16 mouse cellular contexts compared by ENCODE assay signal in genomic region chr2:35510920-35511319, GRCm38 (mm10). TPM values are rescaled to one million over a fixed set of nuclear protein-coding genes. Genes with fewer than 3 reads are reported as not detected.
DNase-seq lines count a peak whose midpoint lies in the region; ATAC-seq and TF ChIP-seq lines count a peak whose summit lies in the region.
"Had no signal": no experiment of that assay in that cellular context is flagged by ENCODE, and none has a peak within 500 bp of the region (broad histone marks: within the 10 kb centered on the region; RNA-seq: fewer than 3 reads in every experiment).

No protein-coding gene starts in this region.

- H3K27ac ChIP-seq in gastrocnemius, adult 2 months: peak overlapping the region; percentile 59
- H3K27ac ChIP-seq in lung, embryonic 14.5 days (ENCODE audit: low read depth): no peak overlapping the region
- peak overlapping the region; percentile 79 for H3K27ac ChIP-seq in heart, embryonic 13.5 days (replicated peaks)
- 0 out of 2 replicates have a peak overlapping the region, but pooled peaks have one; percentile 3 for H3K27ac ChIP-seq in stomach, embryonic 16.5 days (ENCODE audit: low read length)
- H3K27ac ChIP-seq: hindbrain, postnatal 0 days; neural tube, embryonic 15.5 days had no signal

- intact Hi-C loops in gastrocnemius, adult 2 months (cut with DNase I): loop anchor here (10.0 kb wide), 1 partner anchor 216 kb away; no protein-coding TSS in a partner anchor
- intact Hi-C loops in gastrocnemius, postnatal 36 days (cut with DNase I): loop anchor here (5.0 kb wide), 1 partner anchor 224 kb away; no protein-coding TSS in a partner anchor

- TF ChIP-seq CTCF in gastrocnemius, adult 2 months (IDR thresholded peaks at IDR 0.05): no peak
- no peak for TF ChIP-seq CTCF in lung, embryonic 14.5 days (IDR thresholded peaks at IDR 0.05; ENCODE audit: low read depth)

- WGBS in lung, embryonic 14.5 days: 21% methylated on average over 1 of the region's 1 CpGs
- WGBS in heart, embryonic 13.5 days: 26% methylated on average over 1 of the region's 1 CpGs
- 23% methylated on average over 1 of the region's 1 CpGs for WGBS in stomach, embryonic 16.5 days

- no peak overlapping the region for H3K9ac ChIP-seq in lung, embryonic 14.5 days
- no peak overlapping the region for H3K9ac ChIP-seq in heart, embryonic 13.5 days
- no peak overlapping the region for H3K9ac ChIP-seq in stomach, embryonic 16.5 days (ENCODE audit: low read length)
- H3K9ac ChIP-seq: liver, postnatal 0 days; neural tube, embryonic 15.5 days had no signal

- H3K4me3 ChIP-seq in gastrocnemius, adult 2 months: no peak overlapping the region
- H3K4me3 ChIP-seq in lung, embryonic 14.5 days (ENCODE audit: low read depth, low read length): no peak overlapping the region
- no peak overlapping the region for H3K4me3 ChIP-seq in heart, embryonic 13.5 days
- no peak overlapping the region for H3K4me3 ChIP-seq in stomach, embryonic 16.5 days (replicated peaks; ENCODE audit: low read length)
- H3K4me3 ChIP-seq: erythroblast, embryonic 14.5 days; neural tube, embryonic 15.5 days had no signal

- peaks cover 26% of the 10 kb centered on the region for H3K4me1 ChIP-seq in lung, embryonic 14.5 days (ENCODE audit: insufficient read depth)
- peaks cover 76% of the 10 kb centered on the region for H3K4me1 ChIP-seq in heart, embryonic 13.5 days
- H3K4me1 ChIP-seq in stomach, embryonic 16.5 days (ENCODE audit: control insufficient read depth, insufficient read depth, low read length): peaks cover 51% of the 10 kb centered on the region

- H3K36me3 ChIP-seq in lung, embryonic 14.5 days (ENCODE audit: insufficient read depth): no peaks in the 10 kb centered on the region
- no peaks in the 10 kb centered on the region for H3K36me3 ChIP-seq in heart, embryonic 13.5 days
- H3K36me3 ChIP-seq in stomach, embryonic 16.5 days (ENCODE audit: control insufficient read depth, insufficient read depth, low read length): no peaks in the 10 kb centered on the region
- H3K36me3 ChIP-seq: neural tube, embryonic 15.5 days had no signal

- H3K27me3 ChIP-seq in lung, embryonic 14.5 days (ENCODE audit: insufficient read depth, low read length): no peaks in the 10 kb centered on the region
- H3K27me3 ChIP-seq in heart, embryonic 13.5 days (replicated peaks): no peaks in the 10 kb centered on the region
- H3K27me3 ChIP-seq in stomach, embryonic 16.5 days (ENCODE audit: control insufficient read depth, insufficient read depth, low read length): no peaks in the 10 kb centered on the region
- H3K27me3 ChIP-seq: neural tube, embryonic 15.5 days had no signal

- no peak for DNase-seq in gastrocnemius, adult 2 months
- no peak for DNase-seq in gastrocnemius, adult 18-20 months (ENCODE audit: low spot score)
- DNase-seq in lung, embryonic 14.5 days: peak; percentile 56
- no peak for DNase-seq in lung, adult 18-20 months
- no peak for DNase-seq in layer of hippocampus, adult 18-20 months (ENCODE audit: low spot score in 2 of 2)
- no peak for DNase-seq in gastrocnemius, postnatal 36 days
- DNase-seq: adrenal gland, postnatal 25 days; B cell, adult 2 months; kidney, postnatal 36 days; liver, postnatal 0 days; thymus, postnatal 36 days had no signal

- H3K4me2 ChIP-seq in lung, embryonic 14.5 days: no peak overlapping the region
- H3K4me2 ChIP-seq in heart, embryonic 13.5 days: no peak overlapping the region
- H3K4me2 ChIP-seq in stomach, embryonic 16.5 days (ENCODE audit: low read depth, low read length): no peak overlapping the region
- H3K4me2 ChIP-seq: neural tube, embryonic 15.5 days had no signal

- ATAC-seq in lung, embryonic 14.5 days (ENCODE audit: insufficient read depth): no peak
- ATAC-seq in heart, embryonic 13.5 days (ENCODE audit: extremely low read depth, insufficient number of reproducible peaks, low FRiP score, low TSS enrichment): no peak
- ATAC-seq in stomach, embryonic 16.5 days (ENCODE audit: insufficient read depth, low FRiP score): no peak
- ATAC-seq: hindbrain, postnatal 0 days; liver, postnatal 0 days had no signal

- H3K9me3 ChIP-seq in lung, embryonic 14.5 days (ENCODE audit: low read depth, low read length): no peaks in the 10 kb centered on the region
- no peaks in the 10 kb centered on the region for H3K9me3 ChIP-seq in heart, embryonic 13.5 days
- no peaks in the 10 kb centered on the region for H3K9me3 ChIP-seq in stomach, embryonic 16.5 days (replicated peaks; ENCODE audit: control insufficient read depth, low read length)
- H3K9me3 ChIP-seq: neural tube, embryonic 15.5 days had no signal

RNA-seq across cellular contexts. Expression of gene Dab2ip, which starts 47.1 kb away (rescaled TPM):
- 10 to 100 TPM; 38.2 to 52.0 TPM for total RNA-seq in gastrocnemius, adult 2 months (2021)
- total RNA-seq in gastrocnemius, adult 18-20 months (2021): 10 to 100 TPM; 41.7 to 46.3 TPM
- 51.7 and 61.4 TPM in 2 replicates for polyA plus RNA-seq in lung, embryonic 14.5 days (2014; fragmentation: Nextera tagmentation; extraction: Ambion mirVana)
- 40.0 and 48.9 TPM in 2 replicates for polyA plus RNA-seq in heart, embryonic 13.5 days (2015; fragmentation: Nextera tagmentation; extraction: Ambion mirVana)
- 29.2 and 31.2 TPM in 2 replicates for polyA plus RNA-seq in stomach, embryonic 16.5 days (2015; fragmentation: Nextera tagmentation; extraction: Ambion mirVana)
- 100 to 1,000 TPM; 108 to 109 TPM for total RNA-seq in layer of hippocampus, adult 18-20 months (2021)
- 10 to 100 TPM; 37.6 to 46.5 TPM for total RNA-seq in gastrocnemius, postnatal 36 days (2021)

RNA-seq across cellular contexts. Expression of gene Ggta1, which starts 47.9 kb away (rescaled TPM):
- 10 to 100 TPM in 1 of 2 experiments, 1 to 10 TPM in 1; 6.3 to 11.2 TPM for total RNA-seq in gastrocnemius, adult 2 months (2021)
- 1 to 10 TPM; 5.0 to 6.3 TPM for total RNA-seq in gastrocnemius, adult 18-20 months (2021)
- polyA plus RNA-seq in lung, embryonic 14.5 days (2014; fragmentation: Nextera tagmentation; extraction: Ambion mirVana): 16.4 and 16.9 TPM in 2 replicates
- 30.9 and 32.5 TPM in 2 replicates for polyA plus RNA-seq in heart, embryonic 13.5 days (2015; fragmentation: Nextera tagmentation; extraction: Ambion mirVana)
- 28.1 and 28.9 TPM in 2 replicates for polyA plus RNA-seq in stomach, embryonic 16.5 days (2015; fragmentation: Nextera tagmentation; extraction: Ambion mirVana)
- total RNA-seq in layer of hippocampus, adult 18-20 months (2021): 1 to 10 TPM; 2.6 to 4.3 TPM
- 1 to 10 TPM; 5.9 to 8.8 TPM for total RNA-seq in gastrocnemius, postnatal 36 days (2021)
